Mouse (Mus musculus) CH12.LX (cell line): ENCODE data around the gene Clcn2. TPM values are rescaled to one million over a fixed set of nuclear protein-coding genes. Genes with fewer than 3 reads are reported as not detected.

Experiments
- DNase-seq: peaks from one replicate; pipeline ENCODE4 v3.0.0-alpha.2; 2013; ENCODE audit errors: extremely low read depth
- H3K27ac ChIP-seq: 2 replicates; pipeline ENCODE4 v1.5.1; 2012; ENCODE audit warnings: low read depth, mild to moderate bottlenecking, control low read depth, moderate library complexity; ENCODE audit not compliant: insufficient read depth
- H3K27me3 ChIP-seq: replicated peaks from 2 replicates; pipeline ENCODE3; 2012; ENCODE audit warnings: inconsistent platforms
- H3K36me3 ChIP-seq, 2 experiments: replicated peaks in 1 of 2; 2 replicates each; pipeline versions ENCODE3 to v1.6.1; 2012; ENCODE audit warnings: inconsistent platforms in 1 of 2, low read length in 1 of 2, mild to moderate bottlenecking in 1 of 2, mixed read lengths in 1 of 2, moderate library complexity in 1 of 2; ENCODE audit not compliant: control insufficient read depth in 1 of 2, insufficient read depth in 1 of 2
- H3K4me1 ChIP-seq, 2 experiments: 2 replicates each; pipeline ENCODE4 v1.6.1; 2012; ENCODE audit warnings: inconsistent platforms in 1 of 2, moderate library complexity in 1 of 2; ENCODE audit not compliant: insufficient read depth in 2 of 2, control insufficient read depth in 1 of 2
- H3K4me2 ChIP-seq: 2 replicates; pipeline ENCODE4 v1.6.1; 2012; ENCODE audit warnings: low read depth, mild to moderate bottlenecking, control low read depth; ENCODE audit not compliant: poor library complexity, insufficient read depth, severe bottlenecking
- H3K4me3 ChIP-seq, 3 experiments: fragments of 150-350 bp in 1 of 3; sonication (generic) in 1 of 3; replicated peaks in 1 of 3; 2 replicates each; pipeline versions ENCODE3 to v1.5.1; 2011 to 2012; ENCODE audit warnings: low read depth in 2 of 3, low read length in 2 of 3, mild to moderate bottlenecking in 2 of 3, moderate library complexity in 2 of 3, control low read depth in 1 of 3, improper control_type of control experiment in 1 of 3, inconsistent platforms in 1 of 3, mixed read lengths in 1 of 3; ENCODE audit not compliant: poor library complexity in 1 of 3
- H3K79me2 ChIP-seq: replicated peaks from 2 replicates; pipeline ENCODE4 v1.6.1; 2012; ENCODE audit warnings: mild to moderate bottlenecking, moderate library complexity; ENCODE audit not compliant: control insufficient read depth, poor library complexity, insufficient read depth, severe bottlenecking; ENCODE audit errors: extremely low read depth
- H3K9ac ChIP-seq: 2 replicates; pipeline ENCODE4 v1.6.1; 2012; ENCODE audit warnings: low read depth, mild to moderate bottlenecking, control low read depth, moderate library complexity; ENCODE audit not compliant: insufficient read depth
- H3K9me3 ChIP-seq: replicated peaks from 2 replicates; pipeline ENCODE3; 2012; ENCODE audit warnings: low read length, inconsistent platforms, mixed read lengths
- CHD1 ChIP-seq: IDR thresholded peaks from 2 replicates; pipeline ENCODE4 v1.6.1; 2012; ENCODE audit warnings: low read depth, low read length, improper control_type of control experiment, inconsistent platforms
- CHD2 ChIP-seq: IDR thresholded peaks from 2 replicates; pipeline ENCODE4 v1.6.1; 2011; ENCODE audit warnings: low read length, improper control_type of control experiment
- CTCF ChIP-seq, 2 experiments: IDR thresholded peaks in 1 of 2; conservative IDR thresholded peaks in 1 of 2; 2 replicates each; pipeline ENCODE4 v1.5.1; 2011 to 2012; ENCODE audit warnings: low read depth in 2 of 2, low read length in 2 of 2, improper control_type of control experiment in 1 of 2, inconsistent platforms in 1 of 2, mild to moderate bottlenecking in 1 of 2, moderate library complexity in 1 of 2
- ELF1 ChIP-seq: IDR thresholded peaks from 2 replicates; pipeline ENCODE4 v1.6.1; 2014; ENCODE audit warnings: low read depth, mild to moderate bottlenecking, inconsistent platforms, low read length, improper control_type of control experiment
- EP300 ChIP-seq: IDR thresholded peaks from 2 replicates; pipeline ENCODE4 v1.6.1; 2011; ENCODE audit warnings: low read length, improper control_type of control experiment
- KAT2A ChIP-seq: IDR thresholded peaks from 2 replicates; pipeline ENCODE4 v1.6.1; 2012; ENCODE audit warnings: low read length, improper control_type of control experiment, inconsistent platforms; ENCODE audit not compliant: insufficient replicate concordance
- MAX ChIP-seq: IDR thresholded peaks from 2 replicates; pipeline ENCODE4 v1.6.1; 2011; ENCODE audit warnings: low read length, improper control_type of control experiment
- MEF2A ChIP-seq: IDR thresholded peaks from 2 replicates; pipeline ENCODE4 v1.6.1; 2014; ENCODE audit warnings: low read depth, mild to moderate bottlenecking, inconsistent platforms, low read length, improper control_type of control experiment, borderline replicate concordance
- MXI1 ChIP-seq: IDR thresholded peaks from 2 replicates; pipeline ENCODE4 v1.6.1; 2011; ENCODE audit warnings: mild to moderate bottlenecking, low read depth, low read length, improper control_type of control experiment
- PAX5 ChIP-seq: IDR thresholded peaks from 2 replicates; pipeline ENCODE4 v1.6.1; 2012; ENCODE audit warnings: low read length, inconsistent platforms, mixed read lengths
- RAD21 ChIP-seq: IDR thresholded peaks from 2 replicates; pipeline ENCODE4 v1.6.1; 2011; ENCODE audit warnings: low read depth, mild to moderate bottlenecking, low read length, improper control_type of control experiment, moderate library complexity
- SIN3A ChIP-seq: IDR thresholded peaks from 2 replicates; pipeline ENCODE4 v1.6.1; 2012; ENCODE audit warnings: low read length, improper control_type of control experiment, inconsistent platforms
- UBTF ChIP-seq: IDR thresholded peaks from 2 replicates; pipeline ENCODE4 v1.6.1; 2012; ENCODE audit warnings: low read depth, mild to moderate bottlenecking, inconsistent platforms, low read length, improper control_type of control experiment, moderate library complexity
- USF2 ChIP-seq: conservative IDR thresholded peaks from 2 replicates; pipeline ENCODE4 v1.6.1; 2011; ENCODE audit warnings: low read depth, low read length, improper control_type of control experiment
- ZMIZ1 ChIP-seq: IDR thresholded peaks from 2 replicates; pipeline ENCODE4 v1.6.1; 2012; ENCODE audit warnings: low read depth, mild to moderate bottlenecking, inconsistent platforms, low read length, improper control_type of control experiment
- ZNF384 ChIP-seq: IDR thresholded peaks from 2 replicates; pipeline ENCODE4 v1.6.1; 2012; ENCODE audit warnings: low read depth, low read length, improper control_type of control experiment, inconsistent platforms
- dilution Hi-C: fragments of 300-500 bp; cut with MboI; formaldehyde crosslinking; loops from 2 replicates; pipeline ENCODE4 v1.14.3; 2020; ENCODE audit warnings: low sequenced_read_pairs; ENCODE audit not compliant: extremely low pct_unique_long_range_greater_than_20kb, extremely low pct_ligation_motif_present
- in situ Hi-C: fragments of 300-500 bp; cut with MboI; formaldehyde crosslinking; loops from 3 replicates; pipeline ENCODE4 v1.14.3; 2019; ENCODE audit warnings: low sequenced_read_pairs, low pct_ligation_motif_present, low pct_unique_long_range_greater_than_20kb, mixed read lengths
- polyA plus RNA-seq: library from polyadenylated mRNA; unstranded; fragments of >175 nt; gene quantifications from 2 replicates; pipeline ENCODE4 v1.2.1, GENCODE M21; 2012; ENCODE audit warnings: low read depth; ENCODE audit not compliant: insufficient read length
- total RNA-seq, 2 experiments: library from RNA; depleted of rRNA; stranded (reverse); fragments of 300-350 nt in 1 of 2; fragments of >200 nt in 1 of 2; gene quantifications; 2 replicates each; pipeline ENCODE4 v1.2.3; 2012 to 2014

Clcn2 gene
- total and polyA plus RNA-seq, 3 experiments, result 1.2 to 4.5 (median 4.1) TPM

- DNase-seq, result no peak
- Histone ChIP-seq H3K4me1 (peaks cover 15 to 48% of the 10 kb centered on the region in 2 experiments), H3K4me2 (no peak overlapping the region), H3K36me3 (peaks cover 69 to 78% of the 10 kb centered on the region in 2 experiments), H3K4me3 (no peak overlapping the region), H3K27me3 (no peaks in the 10 kb centered on the region), H3K9me3 (no peaks in the 10 kb centered on the region), H3K9ac (no peak overlapping the region), H3K79me2 (peaks cover 61% of the 10 kb centered on the region), H3K27ac (no peak overlapping the region)
- dilution Hi-C loops, result no loop called here
- in situ Hi-C loops, result no loop called here
- TF ChIP-seq CTCF (conservative IDR thresholded peaks at IDR 0.05 in 1 of 2, IDR thresholded peaks at IDR 0.05 in 1 of 2; ENCODE audit: low read depth in 2 of 2, low read length in 2 of 2), result peak in 1 of 2 experiments; percentile 26; a peak in 1 of 4 replicates
- TF ChIP-seq CHD2, result no peak
- TF ChIP-seq, all 38 proteins: peak for 1
Measured at GRCm38 (mm10) chr16:20676702-20677101, 40.8 kb downstream of the Clcn2 start.

- Histone ChIP-seq H3K36me3 (peaks cover 54 to 63% of the 10 kb centered on the region in 2 experiments), H3K79me2 (peaks cover 60% of the 10 kb centered on the region), H3K4me3 (no peak overlapping the region), H3K27me3 (no peaks in the 10 kb centered on the region), H3K4me2 (no peak overlapping the region), H3K4me1 (peaks cover 15 to 48% of the 10 kb centered on the region in 2 experiments), H3K27ac (no peak overlapping the region), H3K9ac (no peak overlapping the region), H3K9me3 (no peaks in the 10 kb centered on the region)
- DNase-seq, result no peak
- dilution Hi-C loops, result no loop called here
- in situ Hi-C loops, result no loop called here
- no peak for TF ChIP-seq CHD2
- TF ChIP-seq RAD21, result no peak
- no peak for TF ChIP-seq ZMIZ1
- no peak for TF ChIP-seq PAX5
- no peak for TF ChIP-seq ZNF384
- no peak for TF ChIP-seq KAT2A
- no peak for TF ChIP-seq CHD1
Measured at GRCm38 (mm10) chr16:20675213-20675612, 42.3 kb downstream of the Clcn2 start.

- H3K4me3 ChIP-seq, result peak overlapping the region; percentile 75 to 94 (median 87)
- peaks cover 15 to 48% of the 10 kb centered on the region in 2 experiments for H3K4me1 ChIP-seq
- H3K27ac ChIP-seq, result peak overlapping the region; percentile 38; the same call in 1 of the 2 replicates
- in situ Hi-C loops, result no loop called here
- DNase-seq, result peak; percentile 70
- no peaks in the 10 kb centered on the region for H3K9me3 ChIP-seq
- H3K27me3 ChIP-seq, result no peaks in the 10 kb centered on the region
- TF ChIP-seq ELF1, result no peak
- peak; percentile 65; the same call in 1 of the 2 replicates for TF ChIP-seq MAX
- no peak for TF ChIP-seq EP300
- TF ChIP-seq SIN3A, result peak; percentile 67
- no peak for TF ChIP-seq MEF2A
- TF ChIP-seq MXI1, result peak; percentile 80; the same call in 1 of the 2 replicates
- TF ChIP-seq PAX5, result no peak
- no peak for TF ChIP-seq CHD1
- no peak for TF ChIP-seq ZMIZ1
- no peak for TF ChIP-seq UBTF
- no peak for TF ChIP-seq USF2
- peaks cover 40 to 50% of the 10 kb centered on the region in 2 experiments for H3K36me3 ChIP-seq
- dilution Hi-C loops, result no loop called here
- peak overlapping the region; percentile 83 for H3K4me2 ChIP-seq
- peak overlapping the region; percentile 97 for H3K9ac ChIP-seq
- H3K79me2 ChIP-seq, result peaks cover 60% of the 10 kb centered on the region
Measured at GRCm38 (mm10) chr16:20673706-20674303, 43.7 kb downstream of the Clcn2 start.
